ENCODE assay signal across 21 mouse cellular contexts in the genomic region with DNA sequence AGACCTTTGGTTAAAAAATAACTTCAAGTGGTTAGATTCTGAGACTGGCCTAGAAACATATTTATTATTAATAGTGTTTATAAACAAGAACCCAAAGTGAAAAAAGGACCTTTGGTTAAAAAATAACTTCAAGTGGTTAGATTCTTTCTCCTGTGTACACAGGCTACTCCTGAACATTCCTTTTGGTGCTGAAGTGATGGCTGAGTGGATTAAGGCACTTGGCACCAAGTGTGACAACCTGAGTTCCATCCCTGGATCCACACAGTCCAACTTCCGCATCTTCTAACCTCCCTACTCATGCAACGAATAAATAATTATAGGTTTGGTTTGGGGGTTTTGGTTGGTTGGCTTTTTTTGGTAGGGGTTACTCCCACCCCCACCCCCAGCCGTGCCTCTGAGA. TPM values are rescaled to one million over a fixed set of nuclear protein-coding genes. Genes with fewer than 3 reads are reported as not detected.
DNase-seq lines count a peak whose midpoint lies in the region; ATAC-seq and TF ChIP-seq lines count a peak whose summit lies in the region.
"Had no signal": no experiment of that assay in that cellular context is flagged by ENCODE, and none has a peak within 500 bp of the region (broad histone marks: within the 10 kb centered on the region; RNA-seq: fewer than 3 reads in every experiment).

No protein-coding gene starts in this region.

- H3K27me3 ChIP-seq in lung, embryonic 14.5 days (ENCODE audit: insufficient read depth, low read length) = no peaks in the 10 kb centered on the region
- H3K27me3 ChIP-seq: CH12.LX; embryonic facial prominence, embryonic 12.5 days; forebrain, embryonic 15.5 days; heart, embryonic 15.5 days; hindbrain, embryonic 13.5 days; Patski had no signal

- DNase-seq in lung, adult 18-20 months = peak; percentile 57 to 76
- peak; percentile 58 for DNase-seq in lung, embryonic 14.5 days
- peak; percentile 38 for DNase-seq in lung, postnatal 10 days
- peak; percentile 43 to 49 for DNase-seq in lung, postnatal 4 days
- no peak for DNase-seq in urinary bladder, postnatal 25 days (ENCODE audit: low spot score)
- no peak for DNase-seq in urinary bladder, postnatal 10 days (ENCODE audit: low spot score)
- DNase-seq: adrenal gland, adult 2 months; adrenal gland, postnatal 36 days; cerebellum, adult 8-10 months; cerebellum, postnatal 14 days; gastrocnemius, postnatal 14 days; heart, adult 2 months; heart, postnatal 14 days had no signal

- no peak overlapping the region for H3K4me2 ChIP-seq in lung, embryonic 14.5 days
- H3K4me2 ChIP-seq: embryonic facial prominence, embryonic 12.5 days; forebrain, embryonic 15.5 days; heart, embryonic 11.5 days; heart, embryonic 15.5 days; hindbrain, embryonic 13.5 days had no signal

- no peaks in the 10 kb centered on the region for H3K9me3 ChIP-seq in lung, embryonic 14.5 days (ENCODE audit: low read depth, low read length)
- H3K9me3 ChIP-seq: embryonic facial prominence, embryonic 12.5 days; forebrain, embryonic 15.5 days; heart, embryonic 15.5 days; hindbrain, embryonic 13.5 days had no signal

- no peak overlapping the region for H3K4me3 ChIP-seq in lung, embryonic 14.5 days (ENCODE audit: low read depth, low read length)
- H3K4me3 ChIP-seq: embryonic facial prominence, embryonic 12.5 days; forebrain, embryonic 15.5 days; heart, adult 2 months; heart, embryonic 15.5 days; hindbrain, embryonic 13.5 days had no signal

- peaks cover 45% of the 10 kb centered on the region for H3K36me3 ChIP-seq in lung, embryonic 14.5 days (ENCODE audit: insufficient read depth)

- WGBS in lung, embryonic 14.5 days = 56% methylated on average over 3 of the region's 3 CpGs

- no peaks in the 10 kb centered on the region for H3K4me1 ChIP-seq in lung, embryonic 14.5 days (ENCODE audit: insufficient read depth)
- H3K4me1 ChIP-seq: embryonic facial prominence, embryonic 12.5 days; forebrain, embryonic 15.5 days; heart, embryonic 15.5 days; hindbrain, embryonic 13.5 days had no signal

- no peak overlapping the region for H3K9ac ChIP-seq in lung, embryonic 14.5 days
- H3K9ac ChIP-seq: embryonic facial prominence, embryonic 12.5 days; forebrain, embryonic 15.5 days; heart, embryonic 15.5 days; hindbrain, embryonic 13.5 days had no signal

- TF ChIP-seq CTCF in lung, embryonic 14.5 days (IDR thresholded peaks at IDR 0.05; ENCODE audit: low read depth) = no peak

- peak; percentile 79 for ATAC-seq in lung, embryonic 14.5 days (ENCODE audit: insufficient read depth)
- ATAC-seq: activated CD4-positive, CD25-positive, alpha-beta regulatory T cell, adult 4 months; forebrain, embryonic 15.5 days; Patski had no signal

- peak overlapping the region; percentile 52; the same call in 1 of the 2 replicates for H3K27ac ChIP-seq in lung, embryonic 14.5 days (ENCODE audit: low read depth)
- H3K27ac ChIP-seq: embryonic facial prominence, embryonic 12.5 days; forebrain, embryonic 15.5 days; heart, adult 2 months; heart, embryonic 15.5 days; hindbrain, embryonic 13.5 days had no signal

RNA-seq across cellular contexts. Expression of a gene that starts 28.7 kb away (rescaled TPM):
- 83.7 and 85.2 TPM in 2 replicates for polyA plus RNA-seq in lung, embryonic 14.5 days (2014; fragmentation: Nextera tagmentation; extraction: Ambion mirVana)

RNA-seq across cellular contexts. Expression of a gene that starts 29.4 kb away (rescaled TPM):
- polyA plus RNA-seq in lung, embryonic 14.5 days (2014; fragmentation: Nextera tagmentation; extraction: Ambion mirVana) = 18.8 and 18.9 TPM in 2 replicates

RNA-seq across cellular contexts. Expression of a gene that starts 37.3 kb away (rescaled TPM):
- polyA plus RNA-seq in lung, embryonic 14.5 days (2014; fragmentation: Nextera tagmentation; extraction: Ambion mirVana) = 69.0 and 70.1 TPM in 2 replicates

Comparison
In these comparisons a context has a peak if more than half of its experiments do, and no peak if none do; other contexts are left out.
1. DNase-seq: peak in lung, adult 18-20 months (2 of 2), lung, embryonic 14.5 days (single experiment), lung, postnatal 10 days (single experiment) and lung, postnatal 4 days (2 of 2); none in urinary bladder, postnatal 25 days (single experiment) and urinary bladder, postnatal 10 days (single experiment).